ENCODE assay signal across 34 mouse cellular contexts in genomic region chr17:34457668-34458067, GRCm38 (mm10). TPM values are rescaled to one million over a fixed set of nuclear protein-coding genes. Genes with fewer than 3 reads are reported as not detected.
DNase-seq lines count a peak whose midpoint lies in the region; ATAC-seq and TF ChIP-seq lines count a peak whose summit lies in the region.
"Had no signal": no experiment of that assay in that cellular context is flagged by ENCODE, and none has a peak within 500 bp of the region (broad histone marks: within the 10 kb centered on the region; RNA-seq: fewer than 3 reads in every experiment).

No protein-coding gene starts in this region.

- peak overlapping the region; percentile 19 to 47 for H3K4me3 ChIP-seq in MEL (ENCODE audit: control insufficient read depth in 1 of 2, insufficient read depth in 1 of 2, low read depth in 2 of 2, low read length in 2 of 2)
- H3K4me3 ChIP-seq in liver, embryonic 13.5 days (replicated peaks) = no peak overlapping the region
- H3K4me3 ChIP-seq in forebrain, embryonic 15.5 days = no peak overlapping the region
- H3K4me3 ChIP-seq: embryonic facial prominence, embryonic 15.5 days; heart, embryonic 12.5 days; limb, embryonic 12.5 days; lung, embryonic 15.5 days; midbrain, embryonic 10.5 days; neural tube, embryonic 15.5 days had no signal

- H3K27me3 ChIP-seq in MEL (ENCODE audit: control insufficient read depth in 1 of 2, insufficient read depth in 2 of 2, low read length in 2 of 2) = peaks cover 2 to 4% of the 10 kb centered on the region in 2 experiments; a peak in 3 of 4 replicates
- no peaks in the 10 kb centered on the region; the same call in 1 of the 2 replicates for H3K27me3 ChIP-seq in liver, embryonic 13.5 days
- H3K27me3 ChIP-seq in forebrain, embryonic 15.5 days = no peaks in the 10 kb centered on the region
- H3K27me3 ChIP-seq: heart, embryonic 12.5 days; lung, embryonic 15.5 days; neural tube, embryonic 15.5 days had no signal

- no peak for TF ChIP-seq RAD21 in MEL (IDR thresholded peaks at IDR 0.05; ENCODE audit: low read depth, low read length)

- TF ChIP-seq POLR2A in MEL (IDR thresholded peaks at IDR 0.05; ENCODE audit: control insufficient read depth in 1 of 2, insufficient read depth in 1 of 2, low read depth in 1 of 2, low read length in 2 of 2, poor library complexity in 1 of 2) = no peak

- no peak for TF ChIP-seq CTCF in MEL (IDR thresholded peaks at IDR 0.05 in 2 of 3, conservative IDR thresholded peaks at IDR 0.05 in 1 of 3; ENCODE audit: control insufficient read depth in 1 of 3, insufficient read depth in 1 of 3, low read depth in 2 of 3, low read length in 3 of 3, poor library complexity in 1 of 3, severe bottlenecking in 1 of 3)

- no peaks in the 10 kb centered on the region for H3K79me2 ChIP-seq in MEL (ENCODE audit: control insufficient read depth, insufficient read depth, low read length, poor library complexity)

- peak in 1 of 2 experiments; percentile 34; a peak in 1 of 4 replicates for TF ChIP-seq EP300 in MEL (IDR thresholded peaks at IDR 0.05; ENCODE audit: low read depth in 1 of 2, low read length in 2 of 2)

- no peaks in the 10 kb centered on the region for H3K9me3 ChIP-seq in MEL (replicated peaks; ENCODE audit: insufficient read depth, low read length)
- H3K9me3 ChIP-seq in liver, embryonic 13.5 days (replicated peaks) = no peaks in the 10 kb centered on the region
- no peaks in the 10 kb centered on the region for H3K9me3 ChIP-seq in forebrain, embryonic 15.5 days
- H3K9me3 ChIP-seq: embryonic facial prominence, embryonic 15.5 days; G1E; heart, embryonic 12.5 days; limb, embryonic 12.5 days; lung, embryonic 15.5 days; midbrain, embryonic 10.5 days; neural tube, embryonic 15.5 days had no signal

- H3K4me1 ChIP-seq in MEL (ENCODE audit: control insufficient read depth in 1 of 2, insufficient read depth in 2 of 2, low read length in 2 of 2) = peaks cover 0 to 11% of the 10 kb centered on the region in 2 experiments; a peak in 2 of 4 replicates
- H3K4me1 ChIP-seq in liver, embryonic 13.5 days (replicated peaks) = peaks cover 36% of the 10 kb centered on the region
- H3K4me1 ChIP-seq in forebrain, embryonic 15.5 days = no peaks in the 10 kb centered on the region
- H3K4me1 ChIP-seq: embryonic facial prominence, embryonic 15.5 days; heart, embryonic 12.5 days; midbrain, embryonic 10.5 days; neural tube, embryonic 15.5 days had no signal

- H3K27ac ChIP-seq in MEL (ENCODE audit: control insufficient read depth, low read depth, low read length) = no peak overlapping the region
- 0 out of 2 replicates have a peak overlapping the region, but pooled peaks have one; percentile 15 for H3K27ac ChIP-seq in liver, embryonic 13.5 days
- H3K27ac ChIP-seq in forebrain, embryonic 15.5 days (replicated peaks) = no peak overlapping the region
- H3K27ac ChIP-seq: embryonic facial prominence, embryonic 15.5 days; hindbrain, postnatal 0 days; limb, embryonic 12.5 days; lung, embryonic 15.5 days; midbrain, embryonic 10.5 days; neural tube, embryonic 15.5 days had no signal

- H3K36me3 ChIP-seq in MEL (ENCODE audit: control insufficient read depth in 1 of 2, insufficient read depth in 2 of 2, low read length in 2 of 2) = 0 out of 4 replicates have a peak, but pooled peaks cover 0 to 2% of the 10 kb centered on the region in 2 experiments
- H3K36me3 ChIP-seq in liver, embryonic 13.5 days = no peaks in the 10 kb centered on the region
- H3K36me3 ChIP-seq in forebrain, embryonic 15.5 days = no peaks in the 10 kb centered on the region
- H3K36me3 ChIP-seq: embryonic facial prominence, embryonic 15.5 days; G1E; heart, embryonic 12.5 days; limb, embryonic 12.5 days; lung, embryonic 15.5 days; midbrain, embryonic 10.5 days; neural tube, embryonic 15.5 days had no signal

- DNase-seq in MEL (ENCODE audit: low read depth, low spot score) = peak; percentile 72
- DNase-seq in liver, embryonic 13.5 days = no peak
- no peak for DNase-seq in layer of hippocampus, adult 11-12 months (ENCODE audit: low spot score)
- no peak for DNase-seq in adrenal gland, adult 2 months
- DNase-seq in embryo, embryonic 10 days (ENCODE audit: low spot score) = no peak
- DNase-seq: adrenal gland, postnatal 10 days; B cell, adult 2 months; cerebellum, adult 18-20 months; cerebellum, postnatal 36 days; gastrocnemius, postnatal 14 days; heart, adult 18-20 months; heart, postnatal 10 days; kidney, adult 9 months; kidney, postnatal 14 days; spleen, adult 18-20 months; thymus, postnatal 25 days had no signal

- no peak overlapping the region; the same call in 1 of the 2 replicates for H3K9ac ChIP-seq in MEL (ENCODE audit: control insufficient read depth, low read depth, low read length, poor library complexity, severe bottlenecking)
- no peak overlapping the region for H3K9ac ChIP-seq in liver, embryonic 13.5 days
- H3K9ac ChIP-seq in forebrain, embryonic 15.5 days (replicated peaks) = no peak overlapping the region
- H3K9ac ChIP-seq: embryonic facial prominence, embryonic 15.5 days; heart, embryonic 12.5 days; limb, embryonic 12.5 days; lung, embryonic 15.5 days; neural tube, embryonic 15.5 days had no signal

- 18% methylated on average over 4 of the region's 4 CpGs for WGBS in liver, embryonic 13.5 days (ENCODE audit: insufficient replicate concordance)
- 82% methylated on average over 4 of the region's 4 CpGs for WGBS in forebrain, embryonic 15.5 days

- peak overlapping the region; percentile 31; the same call in 1 of the 2 replicates for H3K4me2 ChIP-seq in liver, embryonic 13.5 days
- no peak overlapping the region for H3K4me2 ChIP-seq in forebrain, embryonic 15.5 days (replicated peaks)
- H3K4me2 ChIP-seq: embryonic facial prominence, embryonic 15.5 days; heart, embryonic 12.5 days; limb, embryonic 12.5 days; lung, embryonic 15.5 days; neural tube, embryonic 15.5 days had no signal

- ATAC-seq in common myeloid progenitor, adult 5-6 weeks (replicated peaks; ENCODE audit: low read depth, poor library complexity, severe bottlenecking) = peak; percentile 90
- ATAC-seq in liver, embryonic 13.5 days (ENCODE audit: low read depth) = peak; percentile 65; the same call in 1 of the 2 replicates
- ATAC-seq in megakaryocyte progenitor cell, adult 5-6 weeks (replicated peaks; ENCODE audit: poor library complexity) = peak; percentile 88
- ATAC-seq in forebrain, embryonic 15.5 days (replicated peaks) = no peak
- ATAC-seq: activated CD4-positive, CD25-positive, alpha-beta regulatory T cell, adult 4 months; forebrain, embryonic 16.5 days; hindbrain, postnatal 0 days; intestine, embryonic 16.5 days had no signal

TF ChIP-seq in MEL, 35 proteins besides CTCF, POLR2A, EP300 and RAD21 (continues in another document):
- TF ChIP-seq NELFE (IDR thresholded peaks at IDR 0.05; ENCODE audit: low read depth, low read length) = no peak
- no peak for TF ChIP-seq USF2 (IDR thresholded peaks at IDR 0.05; ENCODE audit: borderline replicate concordance in 1 of 2, insufficient read depth in 1 of 2, low read depth in 1 of 2, low read length in 2 of 2)
- TF ChIP-seq E2F4 (IDR thresholded peaks at IDR 0.05; ENCODE audit: borderline replicate concordance, low read depth, low read length) = no peak
- TF ChIP-seq CHD1 (IDR thresholded peaks at IDR 0.05; ENCODE audit: low read depth, low read length) = no peak
- no peak for TF ChIP-seq ETS1 (IDR thresholded peaks at IDR 0.05; ENCODE audit: low read depth, low read length)
- peak; percentile 48; the same call in 1 of the 2 replicates for TF ChIP-seq GATA1 (IDR thresholded peaks at IDR 0.05; ENCODE audit: low read depth, low read length)
- TF ChIP-seq MAFK (IDR thresholded peaks at IDR 0.05; ENCODE audit: borderline replicate concordance, low read depth, low read length) = no peak
- no peak for TF ChIP-seq UBTF (IDR thresholded peaks at IDR 0.05; ENCODE audit: borderline replicate concordance, insufficient read depth, low read depth, low read length)
- TF ChIP-seq POLR2AphosphoS2 (IDR thresholded peaks at IDR 0.05; ENCODE audit: low read length) = no peak
- TF ChIP-seq MAX (IDR thresholded peaks at IDR 0.05; ENCODE audit: low read length) = no peak
- TF ChIP-seq MYB (IDR thresholded peaks at IDR 0.05; ENCODE audit: low read depth, low read length) = no peak

RNA-seq across cellular contexts. Expression of gene Btnl4, which starts 19.4 kb away (rescaled TPM):
- total RNA-seq in MEL (2012; rRNA removed) = not detected in 2 replicates
- polyA plus RNA-seq in MEL (2012; ENCODE audit: insufficient read depth in 1 of 2, insufficient read length in 2 of 2, low read depth in 1 of 2, low replicate concordance in 2 of 2, missing spikeins in 1 of 2) = not detected
- total RNA-seq in common myeloid progenitor, adult 5-6 weeks (2017) = not detected in 2 replicates
- not detected in 2 replicates for polyA plus RNA-seq in liver, embryonic 13.5 days (2015; fragmentation: Nextera tagmentation; extraction: Ambion mirVana)
- not detected in 2 replicates for total RNA-seq in megakaryocyte progenitor cell, adult 5-6 weeks (2015)
- total RNA-seq in megakaryocyte progenitor cell, adult 5-6 weeks (2017) = not detected in 2 replicates
- total RNA-seq in adrenal gland, adult 2 months (2021) = not detected
- 0.06 TPM in 2 replicates for polyA plus RNA-seq in adrenal gland, adult 2 months (2012; rRNA removed)
- polyA plus RNA-seq in forebrain, embryonic 15.5 days (2015; fragmentation: Nextera tagmentation; extraction: Ambion mirVana) = not detected in 2 replicates
- total RNA-seq: adrenal gland, postnatal 10 days; CH12.LX; gastrocnemius, postnatal 14 days; heart, adult 18-20 months; heart, postnatal 10 days; hindbrain, postnatal 0 days; layer of hippocampus, adult 8-10 months; left cerebral cortex, postnatal 14 days had no signal
- polyA plus RNA-seq: activated CD4-positive, CD25-positive, alpha-beta regulatory T cell, adult 4 months; embryonic facial prominence, embryonic 15.5 days; forebrain, embryonic 16.5 days; G1E; heart, embryonic 12.5 days; hindbrain, embryonic 11.5 days; hindbrain, postnatal 0 days; limb, embryonic 12.5 days; lung, embryonic 15.5 days; midbrain, embryonic 10.5 days; neural tube, embryonic 15.5 days had no signal

RNA-seq across cellular contexts. Expression of gene BC051142, which starts 59.0 kb away (rescaled TPM):
- total RNA-seq in MEL (2012; rRNA removed) = not detected in 2 replicates
- under 1 TPM in 1 of 2 experiments, not detected in 1; 0.06 TPM for polyA plus RNA-seq in MEL (2012; ENCODE audit: insufficient read depth in 1 of 2, insufficient read length in 2 of 2, low read depth in 1 of 2, low replicate concordance in 2 of 2, missing spikeins in 1 of 2)
- total RNA-seq in common myeloid progenitor, adult 5-6 weeks (2017) = 4.2 and 6.4 TPM in 2 replicates
- 0.21 TPM in 1 of 2 replicates, not detected in the other for polyA plus RNA-seq in liver, embryonic 13.5 days (2015; fragmentation: Nextera tagmentation; extraction: Ambion mirVana)
- total RNA-seq in megakaryocyte progenitor cell, adult 5-6 weeks (2015) = 1.7 and 4.5 TPM in 2 replicates
- total RNA-seq in megakaryocyte progenitor cell, adult 5-6 weeks (2017) = 1.0 and 2.4 TPM in 2 replicates
- 1 to 10 TPM; 2.1 to 2.5 TPM for total RNA-seq in adrenal gland, adult 2 months (2021)
- polyA plus RNA-seq in adrenal gland, adult 2 months (2012; rRNA removed) = 0.74 and 1.1 TPM in 2 replicates
- 1.5 and 3.3 TPM in 2 replicates for polyA plus RNA-seq in forebrain, embryonic 15.5 days (2015; fragmentation: Nextera tagmentation; extraction: Ambion mirVana)
- total RNA-seq: heart, adult 18-20 months; heart, postnatal 10 days had no signal
- polyA plus RNA-seq: G1E; heart, embryonic 12.5 days had no signal

RNA-seq across cellular contexts. Expression of gene Btnl6, which starts 59.5 kb away (rescaled TPM):
- not detected in 2 replicates for total RNA-seq in MEL (2012; rRNA removed)
- polyA plus RNA-seq in MEL (2012; ENCODE audit: insufficient read depth in 1 of 2, insufficient read length in 2 of 2, low read depth in 1 of 2, low replicate concordance in 2 of 2, missing spikeins in 1 of 2) = not detected
- total RNA-seq in common myeloid progenitor, adult 5-6 weeks (2017) = not detected in 2 replicates
- not detected in 2 replicates for polyA plus RNA-seq in liver, embryonic 13.5 days (2015; fragmentation: Nextera tagmentation; extraction: Ambion mirVana)
- total RNA-seq in megakaryocyte progenitor cell, adult 5-6 weeks (2015) = not detected in 2 replicates
- total RNA-seq in megakaryocyte progenitor cell, adult 5-6 weeks (2017) = not detected in 2 replicates
- not detected for total RNA-seq in adrenal gland, adult 2 months (2021)
- polyA plus RNA-seq in adrenal gland, adult 2 months (2012; rRNA removed) = not detected in 2 replicates
- polyA plus RNA-seq in forebrain, embryonic 15.5 days (2015; fragmentation: Nextera tagmentation; extraction: Ambion mirVana) = not detected in 2 replicates
- total RNA-seq: adrenal gland, postnatal 10 days; CH12.LX; gastrocnemius, postnatal 14 days; heart, adult 18-20 months; heart, postnatal 10 days; hindbrain, postnatal 0 days; layer of hippocampus, adult 8-10 months; left cerebral cortex, postnatal 14 days had no signal
- polyA plus RNA-seq: activated CD4-positive, CD25-positive, alpha-beta regulatory T cell, adult 4 months; embryonic facial prominence, embryonic 15.5 days; forebrain, embryonic 16.5 days; G1E; heart, embryonic 12.5 days; hindbrain, embryonic 11.5 days; limb, embryonic 12.5 days; lung, embryonic 15.5 days; midbrain, embryonic 10.5 days; neural tube, embryonic 15.5 days had no signal

Comparison
In these comparisons a context has a peak if more than half of its experiments do, and no peak if none do; other contexts are left out.
1. H3K4me3 ChIP-seq: peak in MEL (2 of 2); none in liver, embryonic 13.5 days (single experiment) and forebrain, embryonic 15.5 days (single experiment).